Mouse (Mus musculus) cerebellum, adult 11 months (tissue): ENCODE results near the gene Btbd35f11.
"Not testable (repeated sequence)": the region's sequence is repeated elsewhere in the genome, so short reads cannot be mapped to it uniquely, and the experiment has no call there.

Experiments used
- DNase-seq: peaks from one replicate; pipeline ENCODE4 v3.0.0; 2022

Btbd35f11 gene

DNA sequence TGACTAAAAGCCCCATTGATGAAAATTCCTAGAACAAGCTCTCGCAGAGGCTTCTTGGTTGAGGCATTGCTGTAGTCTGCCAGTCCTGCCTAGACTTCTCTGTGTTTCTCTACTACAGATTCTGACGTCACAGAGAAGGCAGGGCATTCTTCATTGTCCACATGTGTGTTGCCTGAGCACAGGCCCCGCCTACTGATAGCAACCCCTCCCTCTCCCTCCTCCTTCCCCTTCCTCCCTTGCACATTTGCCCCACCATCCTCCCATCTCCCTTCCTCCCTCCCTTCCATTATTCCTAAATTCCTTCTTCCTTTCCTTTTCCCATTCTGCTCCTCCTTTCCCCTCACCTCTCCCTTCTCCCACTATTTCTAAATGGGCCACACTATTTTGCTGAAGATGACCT is at the start of gene Btbd35f11:
TSS of gene Btbd35f11 (minus strand) at position 101 of the 400 bp plus-strand sequence.
- not testable (repeated sequence) for DNase-seq

- not testable (repeated sequence) for DNase-seq
Observed at GRCm38 (mm10) chrX:3409946-3410345, 33.5 kb downstream of the Btbd35f11 start.
